Mouse (Mus musculus): ENCODE results near the gene Naa15. TPM values are rescaled to one million over a fixed set of nuclear protein-coding genes. Genes with fewer than 3 reads are reported as not detected.

The Naa15 gene
- polyA plus RNA-seq, 1 experiment: 6.7 TPM

DNA sequence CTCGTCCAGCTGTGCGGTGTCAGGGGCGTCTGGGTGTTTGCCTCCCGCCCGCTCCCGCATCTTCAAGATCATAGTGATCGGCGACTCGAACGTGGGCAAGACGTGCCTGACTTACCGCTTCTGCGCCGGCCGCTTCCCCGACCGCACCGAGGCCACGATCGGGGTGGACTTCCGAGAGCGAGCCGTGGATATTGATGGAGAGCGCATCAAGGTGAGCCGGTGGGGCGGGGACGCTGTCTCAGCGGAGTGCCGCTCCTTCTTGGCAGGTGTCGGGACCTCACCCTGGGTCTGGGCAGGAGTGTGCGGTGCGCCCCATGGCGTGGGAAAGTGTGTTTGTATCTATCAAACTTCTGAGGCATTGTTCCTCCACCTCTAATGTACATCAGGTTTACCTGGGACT lies 69.4 kb downstream of the Naa15 start:
- TF ChIP-seq CTCF (IDR thresholded peaks at IDR 0.05; ENCODE audit: borderline replicate concordance, control insufficient read depth, extremely low read depth, insufficient read depth, low read length, poor library complexity) (no peak), POLR2A (IDR thresholded peaks at IDR 0.05; ENCODE audit: control insufficient read depth, extremely low read depth, insufficient read depth, low read length, poor library complexity) (no peak)
- Histone ChIP-seq H3K27me3 (ENCODE audit: control insufficient read depth, insufficient read depth, low read length) (no peaks in the 10 kb centered on the region), H3K27ac (ENCODE audit: control insufficient read depth, insufficient read depth, low read length) (no peak overlapping the region), H3K4me1 (replicated peaks; ENCODE audit: control insufficient read depth, insufficient read depth, low read length) (peaks cover 2% of the 10 kb centered on the region), H3K4me3 (ENCODE audit: control insufficient read depth, insufficient read depth, low read length) (peak overlapping the region; percentile 74), H3K36me3 (ENCODE audit: control insufficient read depth, insufficient read depth, low read length) (no peaks in the 10 kb centered on the region)
- no peak for DNase-seq
- under 1% methylated on average over 33 of the region's 33 CpGs for WGBS

DNA sequence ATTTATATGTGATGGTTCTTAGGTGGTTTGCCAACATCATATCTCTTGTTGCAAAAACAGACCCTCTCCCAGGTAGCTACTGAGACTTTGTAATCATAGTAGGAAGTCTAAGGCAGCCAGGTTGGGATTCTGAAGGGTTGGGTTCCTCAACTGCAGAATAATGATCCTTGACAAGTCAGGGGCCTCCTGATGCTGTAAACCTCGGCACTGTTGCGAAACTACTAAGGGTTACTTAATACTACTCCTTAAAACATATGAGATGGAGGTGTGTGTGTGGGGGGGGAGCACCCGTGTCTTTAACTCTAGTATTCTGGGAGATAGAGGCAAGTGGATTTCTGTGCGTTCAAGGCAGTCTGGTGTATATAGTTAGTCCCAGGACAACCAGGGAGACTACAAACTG lies 70.4 kb downstream of the Naa15 start:
- WGBS: 68% methylated on average over 4 of the region's 4 CpGs
- Histone ChIP-seq H3K27ac (ENCODE audit: control insufficient read depth, insufficient read depth, low read length) (no peak overlapping the region), H3K27me3 (ENCODE audit: control insufficient read depth, insufficient read depth, low read length) (no peaks in the 10 kb centered on the region), H3K4me1 (replicated peaks; ENCODE audit: control insufficient read depth, insufficient read depth, low read length) (peaks cover 2% of the 10 kb centered on the region), H3K36me3 (ENCODE audit: control insufficient read depth, insufficient read depth, low read length) (no peaks in the 10 kb centered on the region), H3K4me3 (ENCODE audit: control insufficient read depth, insufficient read depth, low read length) (no peak overlapping the region)
- no peak for DNase-seq
- no peak for TF ChIP-seq POLR2A (IDR thresholded peaks at IDR 0.05; ENCODE audit: control insufficient read depth, extremely low read depth, insufficient read depth, low read length, poor library complexity)

DNA sequence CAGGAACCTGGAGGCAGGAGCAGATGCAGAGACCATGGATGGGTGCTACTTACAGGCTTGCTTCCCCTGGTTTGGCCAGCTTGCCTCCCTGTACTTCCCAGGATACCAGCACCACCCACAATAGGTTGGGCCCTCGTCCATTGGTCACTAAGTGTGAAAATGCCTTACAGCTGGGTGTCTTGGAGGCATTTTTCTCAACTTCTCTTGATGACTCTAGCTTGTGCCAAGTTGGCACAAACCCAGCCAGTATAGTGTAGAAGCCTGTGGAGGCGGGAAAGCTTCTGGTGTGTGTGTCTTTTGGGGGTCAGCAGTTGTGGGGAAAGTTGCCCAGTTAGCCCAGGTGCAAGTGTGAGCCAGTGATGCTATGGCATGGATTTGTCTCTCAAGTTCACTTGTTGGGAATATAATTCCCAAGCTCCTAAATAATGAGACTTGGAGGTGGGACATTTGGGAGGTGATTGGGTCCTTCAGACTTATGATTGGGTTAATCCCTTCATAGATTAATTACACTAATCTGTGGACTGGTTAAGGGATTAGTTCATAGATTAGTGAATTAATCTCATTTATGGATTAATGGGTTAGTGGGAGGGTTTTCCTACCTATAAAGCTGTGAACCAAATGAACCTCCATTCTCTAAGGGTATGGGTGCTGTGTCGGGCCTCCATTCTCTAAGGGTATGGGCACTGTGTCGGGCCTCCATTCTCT lies 71.7 kb downstream of the Naa15 start:
- 92% methylated on average over 4 of the region's 4 CpGs for WGBS
- Histone ChIP-seq H3K4me3 (ENCODE audit: control insufficient read depth, insufficient read depth, low read length) (no peak overlapping the region), H3K36me3 (ENCODE audit: control insufficient read depth, insufficient read depth, low read length) (no peaks in the 10 kb centered on the region), H3K27me3 (ENCODE audit: control insufficient read depth, insufficient read depth, low read length) (no peaks in the 10 kb centered on the region), H3K4me1 (replicated peaks; ENCODE audit: control insufficient read depth, insufficient read depth, low read length) (peaks cover 2% of the 10 kb centered on the region), H3K27ac (ENCODE audit: control insufficient read depth, insufficient read depth, low read length) (no peak overlapping the region)
- DNase-seq: no peak
- TF ChIP-seq POLR2A (IDR thresholded peaks at IDR 0.05; ENCODE audit: control insufficient read depth, extremely low read depth, insufficient read depth, low read length, poor library complexity): no peak
- TF ChIP-seq CTCF (IDR thresholded peaks at IDR 0.05; ENCODE audit: borderline replicate concordance, control insufficient read depth, extremely low read depth, insufficient read depth, low read length, poor library complexity): no peak

DNA sequence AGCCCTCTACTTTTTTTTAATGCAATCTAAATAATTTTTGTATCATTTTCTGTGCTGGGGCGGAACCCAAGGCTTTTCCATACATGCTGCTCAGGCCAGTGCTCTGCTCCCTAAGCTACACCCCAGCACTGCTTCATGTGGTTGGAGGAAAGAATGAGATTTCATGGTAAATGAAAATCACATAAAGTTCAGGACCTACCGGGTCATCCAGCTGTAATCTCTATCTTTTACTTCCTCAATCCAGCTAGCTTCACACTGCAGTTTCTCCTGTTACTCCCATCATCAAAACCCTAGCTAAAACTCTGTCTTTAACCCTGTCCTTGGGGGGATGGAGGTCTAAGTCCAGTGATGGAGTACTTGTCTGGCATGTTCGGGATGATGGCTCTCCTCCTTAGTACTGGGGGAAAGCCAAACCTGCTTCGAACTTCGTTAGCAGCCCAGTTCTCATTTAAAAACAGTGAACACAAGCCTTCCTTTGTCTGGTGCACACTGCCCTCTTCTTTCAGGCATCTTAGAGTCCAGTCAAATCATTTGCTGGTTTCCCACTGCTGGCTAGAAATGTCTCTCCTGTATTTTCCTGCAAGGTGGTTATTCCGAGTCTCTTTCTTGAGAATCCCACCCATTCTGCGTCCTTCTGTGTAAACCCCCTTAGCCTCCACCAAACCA lies 75.3 kb downstream of the Naa15 start:
- WGBS: 92% methylated on average over 7 of the region's 7 CpGs
- no peak overlapping the region for H3K27ac ChIP-seq (ENCODE audit: control insufficient read depth, insufficient read depth, low read length)
- H3K4me1 ChIP-seq (replicated peaks; ENCODE audit: control insufficient read depth, insufficient read depth, low read length): no peaks in the 10 kb centered on the region
- H3K4me3 ChIP-seq (ENCODE audit: control insufficient read depth, insufficient read depth, low read length): no peak overlapping the region
- no peak for DNase-seq
- H3K36me3 ChIP-seq (ENCODE audit: control insufficient read depth, insufficient read depth, low read length): peaks cover 9% of the 10 kb centered on the region; the same call in 1 of the 2 replicates
- TF ChIP-seq CTCF (IDR thresholded peaks at IDR 0.05; ENCODE audit: borderline replicate concordance, control insufficient read depth, extremely low read depth, insufficient read depth, low read length, poor library complexity): no peak
- no peak for TF ChIP-seq POLR2A (IDR thresholded peaks at IDR 0.05; ENCODE audit: control insufficient read depth, extremely low read depth, insufficient read depth, low read length, poor library complexity)
- no peaks in the 10 kb centered on the region for H3K27me3 ChIP-seq (ENCODE audit: control insufficient read depth, insufficient read depth, low read length)

DNA sequence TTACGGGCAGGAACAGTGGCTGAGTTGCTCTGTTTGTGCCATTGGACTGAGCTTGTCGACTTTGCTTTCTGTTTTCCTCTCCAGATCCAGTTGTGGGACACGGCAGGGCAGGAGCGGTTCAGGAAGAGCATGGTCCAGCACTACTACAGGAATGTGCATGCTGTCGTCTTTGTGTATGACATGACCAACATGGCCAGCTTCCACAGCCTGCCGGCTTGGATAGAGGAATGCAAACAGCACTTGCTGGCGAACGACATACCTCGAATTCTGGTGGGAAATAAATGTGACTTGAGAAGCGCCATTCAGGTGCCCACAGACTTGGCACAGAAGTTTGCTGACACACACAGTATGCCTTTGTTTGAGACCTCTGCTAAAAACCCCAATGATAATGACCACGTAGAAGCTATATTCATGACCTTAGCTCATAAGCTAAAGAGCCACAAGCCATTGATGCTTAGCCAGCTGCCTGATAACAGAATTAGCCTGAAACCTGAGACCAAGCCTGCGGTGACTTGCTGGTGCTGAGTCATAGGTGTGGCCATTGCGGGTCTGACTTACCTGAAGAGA lies 78.4 kb downstream of the Naa15 start:
- no peak for DNase-seq
- H3K4me3 ChIP-seq (ENCODE audit: control insufficient read depth, insufficient read depth, low read length): no peak overlapping the region
- 95% methylated on average over 13 of the region's 13 CpGs for WGBS
- H3K4me1 ChIP-seq (replicated peaks; ENCODE audit: control insufficient read depth, insufficient read depth, low read length): no peaks in the 10 kb centered on the region
- no peak for TF ChIP-seq CTCF (IDR thresholded peaks at IDR 0.05; ENCODE audit: borderline replicate concordance, control insufficient read depth, extremely low read depth, insufficient read depth, low read length, poor library complexity)
- no peak for TF ChIP-seq POLR2A (IDR thresholded peaks at IDR 0.05; ENCODE audit: control insufficient read depth, extremely low read depth, insufficient read depth, low read length, poor library complexity)
- H3K27ac ChIP-seq (ENCODE audit: control insufficient read depth, insufficient read depth, low read length): no peak overlapping the region
- H3K27me3 ChIP-seq (ENCODE audit: control insufficient read depth, insufficient read depth, low read length): no peaks in the 10 kb centered on the region
- peaks cover 9% of the 10 kb centered on the region; the same call in 1 of the 2 replicates for H3K36me3 ChIP-seq (ENCODE audit: control insufficient read depth, insufficient read depth, low read length)

DNA sequence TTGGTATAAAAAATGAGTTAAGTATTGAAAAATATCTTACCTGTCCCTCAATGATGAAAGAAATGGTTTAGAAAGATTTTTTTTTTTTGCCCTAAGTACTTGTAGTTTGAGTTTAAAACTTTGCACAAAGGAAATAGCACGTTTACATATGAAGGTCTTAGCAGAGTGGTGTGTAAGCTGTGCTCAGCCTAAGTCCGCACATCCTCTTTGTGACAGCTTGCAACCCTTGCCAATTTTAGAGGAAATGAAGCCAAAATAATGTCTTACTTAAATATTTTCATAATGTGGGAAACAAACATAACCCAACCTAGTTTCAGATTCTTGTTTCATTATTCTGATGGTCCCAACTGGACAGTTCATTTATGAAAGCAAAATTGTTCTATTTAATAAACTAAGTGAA lies 79.5 kb downstream of the Naa15 start:
- Histone ChIP-seq H3K36me3 (ENCODE audit: control insufficient read depth, insufficient read depth, low read length) (peaks cover 9% of the 10 kb centered on the region; the same call in 1 of the 2 replicates), H3K27ac (ENCODE audit: control insufficient read depth, insufficient read depth, low read length) (no peak overlapping the region), H3K4me3 (ENCODE audit: control insufficient read depth, insufficient read depth, low read length) (no peak overlapping the region), H3K4me1 (replicated peaks; ENCODE audit: control insufficient read depth, insufficient read depth, low read length) (no peaks in the 10 kb centered on the region), H3K27me3 (ENCODE audit: control insufficient read depth, insufficient read depth, low read length) (no peaks in the 10 kb centered on the region)
- 89% methylated on average over 2 of the region's 2 CpGs for WGBS
- TF ChIP-seq POLR2A (IDR thresholded peaks at IDR 0.05; ENCODE audit: control insufficient read depth, extremely low read depth, insufficient read depth, low read length, poor library complexity): no peak
- no peak for TF ChIP-seq CTCF (IDR thresholded peaks at IDR 0.05; ENCODE audit: borderline replicate concordance, control insufficient read depth, extremely low read depth, insufficient read depth, low read length, poor library complexity)
- DNase-seq: no peak

Data from thymus, adult 2 months (tissue).